Mouse (Mus musculus): ENCODE results near the gene Ccn1. TPM values are rescaled to one million over a fixed set of nuclear protein-coding genes. Genes with fewer than 3 reads are reported as not detected.

The Ccn1 gene
- total RNA-seq, 1 experiment = 191 TPM

GRCm38 (mm10) chr3:145680686-145681085 lies 30.9 kb upstream of the Ccn1 start:
- in situ Hi-C loops (cut with MboI; ENCODE audit: low sequenced_read_pairs in 2 of 2, unreplicated experiment in 2 of 2) = no loop called here
- no peaks in the 10 kb centered on the region for H3K9me3 ChIP-seq (ENCODE audit: control insufficient read depth, insufficient read depth, low read depth, low read length)
- TF ChIP-seq CHD2 (IDR thresholded peaks at IDR 0.05; ENCODE audit: low read depth, low read length) = no peak
- no peak for TF ChIP-seq ZNF384 (IDR thresholded peaks at IDR 0.05; ENCODE audit: low read depth, low read length)
- TF ChIP-seq HCFC1 (IDR thresholded peaks at IDR 0.05; ENCODE audit: borderline replicate concordance, insufficient read depth, low read length) = no peak
- TF ChIP-seq MAFK (IDR thresholded peaks at IDR 0.05; ENCODE audit: insufficient read depth, low read depth, low read length) = no peak
- TF ChIP-seq ZC3H11A (IDR thresholded peaks at IDR 0.05; ENCODE audit: borderline replicate concordance, low read depth, low read length) = no peak
- no peak overlapping the region for H3K4me3 ChIP-seq (ENCODE audit: insufficient read depth in 1 of 2, low read depth in 1 of 2, low read length in 2 of 2, poor library complexity in 1 of 2, severe bottlenecking in 1 of 2)
- H3K4me1 ChIP-seq (ENCODE audit: control insufficient read depth in 2 of 2, insufficient read depth in 2 of 2, low read length in 2 of 2, poor library complexity in 1 of 2) = no peaks in the 10 kb centered on the region
- H3K9ac ChIP-seq (ENCODE audit: insufficient read depth, low read depth, low read length, poor library complexity, severe bottlenecking) = no peak overlapping the region
- H3K36me3 ChIP-seq (ENCODE audit: control insufficient read depth, insufficient read depth, low read length, poor library complexity, severe bottlenecking) = no peaks in the 10 kb centered on the region
- no peak for DNase-seq (ENCODE audit: low read depth, low spot score)
- H3K27ac ChIP-seq (ENCODE audit: insufficient read depth, low read depth, low read length, poor library complexity, severe bottlenecking) = no peak overlapping the region

DNA sequence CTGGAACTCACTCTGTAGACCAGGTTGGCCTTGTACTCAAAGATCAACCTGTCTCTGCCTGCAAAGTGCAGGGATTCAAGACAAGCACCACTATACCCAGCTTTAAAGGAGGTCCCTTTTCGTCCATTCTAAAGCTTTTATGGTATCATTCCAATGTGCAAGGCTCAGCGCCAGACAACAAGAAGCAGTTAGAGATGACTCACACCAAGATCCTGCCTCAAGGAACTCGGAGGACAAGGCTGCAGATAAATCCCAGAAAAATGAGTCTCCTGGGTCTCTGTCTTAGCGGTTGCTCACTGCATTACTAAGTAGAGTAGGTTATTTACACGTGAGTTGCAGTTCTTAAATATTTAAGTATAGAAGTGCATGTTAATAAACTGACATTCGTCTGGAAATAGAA lies 26.4 kb upstream of the Ccn1 start:
- Histone ChIP-seq H3K4me1 (ENCODE audit: control insufficient read depth in 2 of 2, insufficient read depth in 2 of 2, low read length in 2 of 2, poor library complexity in 1 of 2) (no peaks in the 10 kb centered on the region), H3K9ac (ENCODE audit: insufficient read depth, low read depth, low read length, poor library complexity, severe bottlenecking) (no peak overlapping the region), H3K36me3 (ENCODE audit: control insufficient read depth, insufficient read depth, low read length, poor library complexity, severe bottlenecking) (no peaks in the 10 kb centered on the region), H3K4me3 (ENCODE audit: insufficient read depth in 1 of 2, low read depth in 1 of 2, low read length in 2 of 2, poor library complexity in 1 of 2, severe bottlenecking in 1 of 2) (no peak overlapping the region), H3K9me3 (ENCODE audit: control insufficient read depth, insufficient read depth, low read depth, low read length) (peaks cover 16% of the 10 kb centered on the region), H3K27ac (ENCODE audit: insufficient read depth, low read depth, low read length, poor library complexity, severe bottlenecking) (no peak overlapping the region)
- no peak for TF ChIP-seq CHD2 (IDR thresholded peaks at IDR 0.05; ENCODE audit: low read depth, low read length)
- TF ChIP-seq HCFC1 (IDR thresholded peaks at IDR 0.05; ENCODE audit: borderline replicate concordance, insufficient read depth, low read length) = no peak
- no peak for TF ChIP-seq MAFK (IDR thresholded peaks at IDR 0.05; ENCODE audit: insufficient read depth, low read depth, low read length)
- no peak for TF ChIP-seq ZC3H11A (IDR thresholded peaks at IDR 0.05; ENCODE audit: borderline replicate concordance, low read depth, low read length)
- no peak for TF ChIP-seq ZNF384 (IDR thresholded peaks at IDR 0.05; ENCODE audit: low read depth, low read length)
- in situ Hi-C loops (cut with MboI; ENCODE audit: low sequenced_read_pairs in 2 of 2, unreplicated experiment in 2 of 2) = no loop called here
- DNase-seq (ENCODE audit: low read depth, low spot score) = no peak

GRCm38 (mm10) chr3:145674815-145675214 lies 25.0 kb upstream of the Ccn1 start:
- H3K4me1 ChIP-seq (ENCODE audit: control insufficient read depth in 2 of 2, insufficient read depth in 2 of 2, low read length in 2 of 2, poor library complexity in 1 of 2) = no peaks in the 10 kb centered on the region
- no peaks in the 10 kb centered on the region for H3K36me3 ChIP-seq (ENCODE audit: control insufficient read depth, insufficient read depth, low read length, poor library complexity, severe bottlenecking)
- H3K27ac ChIP-seq (ENCODE audit: insufficient read depth, low read depth, low read length, poor library complexity, severe bottlenecking) = no peak overlapping the region
- H3K9me3 ChIP-seq (ENCODE audit: control insufficient read depth, insufficient read depth, low read depth, low read length) = peaks cover 16% of the 10 kb centered on the region
- H3K9ac ChIP-seq (ENCODE audit: insufficient read depth, low read depth, low read length, poor library complexity, severe bottlenecking) = no peak overlapping the region
- no peak overlapping the region for H3K4me3 ChIP-seq (ENCODE audit: insufficient read depth in 1 of 2, low read depth in 1 of 2, low read length in 2 of 2, poor library complexity in 1 of 2, severe bottlenecking in 1 of 2)
- no peak for DNase-seq (ENCODE audit: low read depth, low spot score)
- in situ Hi-C loops (cut with MboI; ENCODE audit: low sequenced_read_pairs in 2 of 2, unreplicated experiment in 2 of 2) = no loop called here
- TF ChIP-seq CHD2 (IDR thresholded peaks at IDR 0.05; ENCODE audit: low read depth, low read length) (no peak), MAFK (IDR thresholded peaks at IDR 0.05; ENCODE audit: insufficient read depth, low read depth, low read length) (no peak), HCFC1 (IDR thresholded peaks at IDR 0.05; ENCODE audit: borderline replicate concordance, insufficient read depth, low read length) (no peak), ZC3H11A (IDR thresholded peaks at IDR 0.05; ENCODE audit: borderline replicate concordance, low read depth, low read length) (no peak), ZNF384 (IDR thresholded peaks at IDR 0.05; ENCODE audit: low read depth, low read length) (no peak)

DNA sequence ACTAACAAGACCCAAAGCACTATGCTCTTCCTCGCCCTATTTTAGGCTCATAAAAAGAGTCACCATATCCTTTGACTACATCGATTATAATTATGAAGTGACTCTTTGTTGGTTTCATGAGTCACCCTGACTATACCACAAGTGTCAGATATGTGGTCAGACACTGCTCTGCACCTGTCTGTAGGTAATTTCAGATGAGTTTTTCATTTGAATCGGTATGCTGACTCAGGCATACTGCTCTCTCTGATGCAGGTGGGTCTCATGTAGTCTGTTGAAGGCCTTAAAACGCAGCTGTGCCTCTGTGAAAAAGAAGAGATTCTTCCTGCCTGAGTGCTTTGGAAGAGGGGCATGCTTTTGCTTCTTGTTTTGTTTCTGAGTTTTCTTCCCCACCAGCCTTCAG lies 16.6 kb upstream of the Ccn1 start:
- DNase-seq (ENCODE audit: low read depth, low spot score) = no peak
- Histone ChIP-seq H3K36me3 (ENCODE audit: control insufficient read depth, insufficient read depth, low read length, poor library complexity, severe bottlenecking) (no peaks in the 10 kb centered on the region), H3K27ac (ENCODE audit: insufficient read depth, low read depth, low read length, poor library complexity, severe bottlenecking) (no peak overlapping the region), H3K9me3 (ENCODE audit: control insufficient read depth, insufficient read depth, low read depth, low read length) (no peaks in the 10 kb centered on the region), H3K4me3 (ENCODE audit: insufficient read depth in 1 of 2, low read depth in 1 of 2, low read length in 2 of 2, poor library complexity in 1 of 2, severe bottlenecking in 1 of 2) (no peak overlapping the region), H3K9ac (ENCODE audit: insufficient read depth, low read depth, low read length, poor library complexity, severe bottlenecking) (no peak overlapping the region), H3K4me1 (ENCODE audit: control insufficient read depth in 2 of 2, insufficient read depth in 2 of 2, low read length in 2 of 2, poor library complexity in 1 of 2) (no peaks in the 10 kb centered on the region; a peak in 1 of 4 replicates)
- no peak for TF ChIP-seq MAFK (IDR thresholded peaks at IDR 0.05; ENCODE audit: insufficient read depth, low read depth, low read length)
- TF ChIP-seq HCFC1 (IDR thresholded peaks at IDR 0.05; ENCODE audit: borderline replicate concordance, insufficient read depth, low read length) = no peak
- no peak for TF ChIP-seq CHD2 (IDR thresholded peaks at IDR 0.05; ENCODE audit: low read depth, low read length)
- no peak for TF ChIP-seq ZNF384 (IDR thresholded peaks at IDR 0.05; ENCODE audit: low read depth, low read length)
- TF ChIP-seq ZC3H11A (IDR thresholded peaks at IDR 0.05; ENCODE audit: borderline replicate concordance, low read depth, low read length) = no peak
- in situ Hi-C loops (cut with MboI; ENCODE audit: low sequenced_read_pairs in 2 of 2, unreplicated experiment in 2 of 2) = no loop called here

All from ES-E14 (cell line).